Mouse (Mus musculus) hindbrain, embryonic 14.5 days (tissue): ENCODE measurements at regions not wholly inside any gene's neighbourhood (a gene's known extent, or its start where the extent isn't known, plus 50 kb on each side); places are given as distances from the start of the nearest gene placed in this dataset.

Source experiments
- ATAC-seq: fragments of 200-750 bp; cut with Nextera tagmentation; 2 replicates; pipeline ENCODE4 v1.8.0; 2017; ENCODE audit warnings: moderate number of reproducible peaks, mild to moderate bottlenecking, moderate TSS enrichment, moderate library complexity; ENCODE audit not compliant: low FRiP score
- DNase-seq: peaks from one replicate; pipeline ENCODE4 v3.0.0-alpha.2; 2015; ENCODE audit warnings: low spot score
- H3K27ac ChIP-seq: fragments of 300-500 bp; sonication (generic); 2 replicates; pipeline ENCODE4 v1.5.1; 2014; ENCODE audit warnings: mild to moderate bottlenecking, moderate library complexity
- H3K27me3 ChIP-seq: fragments of 300-500 bp; sonication (generic); 2 replicates; pipeline ENCODE4 v1.6.1; 2014; ENCODE audit warnings: mild to moderate bottlenecking, low read length, mixed read lengths; ENCODE audit not compliant: control insufficient read depth, insufficient read depth
- H3K36me3 ChIP-seq: fragments of 300-500 bp; sonication (generic); replicated peaks from 2 replicates; pipeline ENCODE4 v1.6.1; 2014; ENCODE audit not compliant: control insufficient read depth, insufficient read depth
- H3K4me1 ChIP-seq: fragments of 300-500 bp; sonication (generic); replicated peaks from 2 replicates; pipeline ENCODE4 v1.6.1; 2014; ENCODE audit warnings: antibody characterized with exemption, low read length, mixed read lengths; ENCODE audit not compliant: control insufficient read depth, insufficient read depth
- H3K4me2 ChIP-seq: fragments of 300-500 bp; sonication (generic); replicated peaks from 2 replicates; pipeline ENCODE4 v1.6.1; 2014; ENCODE audit warnings: mild to moderate bottlenecking, moderate library complexity
- H3K4me3 ChIP-seq: fragments of 300-500 bp; sonication (generic); replicated peaks from 2 replicates; pipeline ENCODE4 v1.5.1; 2014; ENCODE audit warnings: mild to moderate bottlenecking, low read length
- H3K9ac ChIP-seq: fragments of 300-500 bp; sonication (generic); 2 replicates; pipeline ENCODE4 v1.6.1; 2014
- H3K9me3 ChIP-seq: fragments of 300-500 bp; sonication (generic); 2 replicates; pipeline ENCODE4 v1.6.1; 2016; ENCODE audit warnings: low read length; ENCODE audit not compliant: control insufficient read depth
- WGBS: fragments of 180-500 bp; shearing (Covaris S2); extraction: QIAGEN DNeasy Blood & Tissue Kit; methylation state at CpG from one replicate; pipeline ENCODE4 v1.1.7; 2014; 5-methylcytosine and 5-hydroxymethylcytosine counted together

GRCm38 (mm10) chrX:57784959-57785358 is 237.5 kb upstream of the Zic3 start:
- H3K4me3 ChIP-seq, result no peak overlapping the region
- 43% methylated on average over 4 of the region's 4 CpGs for WGBS
- H3K36me3 ChIP-seq, result no peaks in the 10 kb centered on the region
- no peaks in the 10 kb centered on the region for H3K4me1 ChIP-seq
- no peaks in the 10 kb centered on the region for H3K27me3 ChIP-seq
- H3K9ac ChIP-seq, result no peak overlapping the region
- ATAC-seq (peak; percentile 40; the same call in 1 of the 2 replicates), DNase-seq (no peak)
- no peak overlapping the region for H3K4me2 ChIP-seq
- H3K27ac ChIP-seq, result 0 out of 2 replicates have a peak overlapping the region, but pooled peaks have one; percentile 11
- H3K9me3 ChIP-seq, result no peaks in the 10 kb centered on the region

GRCm38 (mm10) chrX:57787615-57788014 is 234.9 kb upstream of the Zic3 start:
- Histone ChIP-seq H3K9me3 (no peaks in the 10 kb centered on the region), H3K27ac (no peak overlapping the region), H3K36me3 (no peaks in the 10 kb centered on the region), H3K9ac (no peak overlapping the region), H3K4me1 (no peaks in the 10 kb centered on the region), H3K27me3 (no peaks in the 10 kb centered on the region), H3K4me2 (no peak overlapping the region), H3K4me3 (no peak overlapping the region)
- ATAC-seq, result no peak
- no peak for DNase-seq
- WGBS, result 76% methylated on average over 1 of the region's 1 CpGs

GRCm38 (mm10) chrX:57797956-57798355 is 224.5 kb upstream of the Zic3 start:
- peak; percentile 24; the same call in 1 of the 2 replicates for ATAC-seq
- H3K27ac ChIP-seq, result peak overlapping the region; percentile 51; the same call in 1 of the 2 replicates
- no peak overlapping the region for H3K9ac ChIP-seq
- no peaks in the 10 kb centered on the region for H3K4me1 ChIP-seq
- no peaks in the 10 kb centered on the region for H3K27me3 ChIP-seq
- 27% methylated on average over 6 of the region's 6 CpGs for WGBS
- no peak for DNase-seq
- no peaks in the 10 kb centered on the region for H3K36me3 ChIP-seq
- no peak overlapping the region for H3K4me2 ChIP-seq
- no peaks in the 10 kb centered on the region for H3K9me3 ChIP-seq
- H3K4me3 ChIP-seq, result no peak overlapping the region

- no peaks in the 10 kb centered on the region for H3K9me3 ChIP-seq
- ATAC-seq, result peak; percentile 43; the same call in 1 of the 2 replicates
- H3K4me3 ChIP-seq, result no peak overlapping the region
- H3K4me2 ChIP-seq, result no peak overlapping the region
- H3K4me1 ChIP-seq, result no peaks in the 10 kb centered on the region
- WGBS, result 34% methylated on average over 3 of the region's 3 CpGs
- H3K9ac ChIP-seq, result no peak overlapping the region
- no peaks in the 10 kb centered on the region for H3K27me3 ChIP-seq
- no peak for DNase-seq
- peak overlapping the region; percentile 51; the same call in 1 of the 2 replicates for H3K27ac ChIP-seq
- H3K36me3 ChIP-seq, result no peaks in the 10 kb centered on the region
These were observed 224.1 kb upstream of the Zic3 start for GRCm38 (mm10) chrX:57798394-57798793.

GRCm38 (mm10) chrX:57798869-57799268 is 223.6 kb upstream of the Zic3 start:
- Histone ChIP-seq H3K4me2 (no peak overlapping the region), H3K9ac (no peak overlapping the region), H3K27ac (no peak overlapping the region), H3K4me1 (no peaks in the 10 kb centered on the region), H3K27me3 (no peaks in the 10 kb centered on the region), H3K4me3 (no peak overlapping the region), H3K9me3 (no peaks in the 10 kb centered on the region), H3K36me3 (no peaks in the 10 kb centered on the region)
- WGBS, result 29% methylated on average over 2 of the region's 2 CpGs
- DNase-seq (no peak), ATAC-seq (no peak)
